Mouse (Mus musculus): ENCODE measurements around the gene Vat1.

GRCm38 (mm10) chr11:101507090-101507489 is 41.1 kb upstream of the Vat1 start:
- TF ChIP-seq JUND (conservative IDR thresholded peaks at IDR 0.05; ENCODE audit: low read depth, low read length) (no peak), CTCF (conservative IDR thresholded peaks at IDR 0.05 in 1 of 2, IDR thresholded peaks at IDR 0.05 in 1 of 2; ENCODE audit: low read depth in 2 of 2, low read length in 2 of 2) (no peak), USF1 (IDR thresholded peaks at IDR 0.05; ENCODE audit: low read depth, low read length) (no peak), POLR2A (IDR thresholded peaks at IDR 0.05; ENCODE audit: low read depth, low read length) (no peak), ETS1 (conservative IDR thresholded peaks at IDR 0.05; ENCODE audit: low read depth, low read length) (no peak), HCFC1 (IDR thresholded peaks at IDR 0.05; ENCODE audit: low read depth, low read length) (no peak), NRF1 (IDR thresholded peaks at IDR 0.05; ENCODE audit: low read depth, low read length) (no peak), BHLHE40 (IDR thresholded peaks at IDR 0.05; ENCODE audit: low read depth, low read length) (no peak), MXI1 (IDR thresholded peaks at IDR 0.05; ENCODE audit: low read depth, low read length) (no peak), MEF2A (IDR thresholded peaks at IDR 0.05; ENCODE audit: borderline replicate concordance, low read depth, low read length) (no peak), IRF4 (IDR thresholded peaks at IDR 0.05; ENCODE audit: low read depth, low read length) (no peak), MAX (IDR thresholded peaks at IDR 0.05; ENCODE audit: low read length) (no peak), RCOR1 (conservative IDR thresholded peaks at IDR 0.05; ENCODE audit: low read depth, low read length) (no peak)
